Mouse (Mus musculus): Measurements from ENCODE around the gene Trank1. TPM values are rescaled to one million over a fixed set of nuclear protein-coding genes. Genes with fewer than 3 reads are reported as not detected.

The Trank1 gene
- polyA plus RNA-seq, 1 experiment from 2014 or later, result 0.32 TPM

- Histone ChIP-seq H3K4me2 (replicated peaks) (no peak overlapping the region), H3K4me3 (no peak overlapping the region), H3K9ac (no peak overlapping the region), H3K4me1 (peaks cover 6% of the 10 kb centered on the region; the same call in 1 of the 2 replicates), H3K9me3 (no peaks in the 10 kb centered on the region), H3K36me3 (no peaks in the 10 kb centered on the region), H3K27me3 (no peaks in the 10 kb centered on the region), H3K27ac (no peak overlapping the region)
- WGBS, result 51% methylated on average over 6 of the region's 6 CpGs
- ATAC-seq (ENCODE audit: low FRiP score, low read depth), result no peak
Measured at GRCm38 (mm10) chr9:111408012-111408411, 96.5 kb downstream of the Trank1 start.

GRCm38 (mm10) chr9:111408427-111408826, 96.9 kb downstream of the Trank1 start:
- H3K9me3 ChIP-seq, result no peaks in the 10 kb centered on the region
- no peaks in the 10 kb centered on the region for H3K36me3 ChIP-seq
- 74% methylated on average over 10 of the region's 10 CpGs for WGBS
- H3K9ac ChIP-seq, result no peak overlapping the region
- no peak for ATAC-seq (ENCODE audit: low FRiP score, low read depth)
- H3K4me1 ChIP-seq, result peaks cover 6% of the 10 kb centered on the region; the same call in 1 of the 2 replicates
- H3K27me3 ChIP-seq, result no peaks in the 10 kb centered on the region
- H3K4me3 ChIP-seq, result no peak overlapping the region
- H3K4me2 ChIP-seq (replicated peaks), result no peak overlapping the region
- no peak overlapping the region for H3K27ac ChIP-seq

- Histone ChIP-seq H3K4me3 (no peak overlapping the region), H3K27me3 (no peaks in the 10 kb centered on the region), H3K9me3 (no peaks in the 10 kb centered on the region), H3K4me2 (replicated peaks) (no peak overlapping the region), H3K9ac (no peak overlapping the region), H3K27ac (no peak overlapping the region), H3K36me3 (no peaks in the 10 kb centered on the region), H3K4me1 (peaks cover 6% of the 10 kb centered on the region; the same call in 1 of the 2 replicates)
- peak; percentile 26; the same call in 1 of the 2 replicates for ATAC-seq (ENCODE audit: low FRiP score, low read depth)
- 67% methylated on average over 16 of the region's 16 CpGs for WGBS
Measured at GRCm38 (mm10) chr9:111412471-111413160, 101.1 kb downstream of the Trank1 start.

GRCm38 (mm10) chr9:111421862-111422261, 110.3 kb downstream of the Trank1 start:
- Histone ChIP-seq H3K4me3 (no peak overlapping the region), H3K27ac (no peak overlapping the region), H3K4me2 (replicated peaks) (no peak overlapping the region), H3K27me3 (no peaks in the 10 kb centered on the region), H3K9me3 (no peaks in the 10 kb centered on the region), H3K36me3 (no peaks in the 10 kb centered on the region), H3K9ac (no peak overlapping the region), H3K4me1 (no peaks in the 10 kb centered on the region)
- 78% methylated on average over 2 of the region's 2 CpGs for WGBS
- no peak for ATAC-seq (ENCODE audit: low FRiP score, low read depth)

GRCm38 (mm10) chr9:111422567-111422966, 111.0 kb downstream of the Trank1 start:
- H3K4me3 ChIP-seq, result no peak overlapping the region
- H3K4me1 ChIP-seq, result no peaks in the 10 kb centered on the region
- H3K27me3 ChIP-seq, result no peaks in the 10 kb centered on the region
- H3K27ac ChIP-seq, result no peak overlapping the region
- H3K4me2 ChIP-seq (replicated peaks), result no peak overlapping the region
- no peaks in the 10 kb centered on the region for H3K36me3 ChIP-seq
- H3K9me3 ChIP-seq, result no peaks in the 10 kb centered on the region
- WGBS, result 60% methylated on average over 5 of the region's 5 CpGs
- H3K9ac ChIP-seq, result no peak overlapping the region
- no peak for ATAC-seq (ENCODE audit: low FRiP score, low read depth)

- H3K9ac ChIP-seq, result no peak overlapping the region
- no peak overlapping the region for H3K4me3 ChIP-seq
- no peaks in the 10 kb centered on the region for H3K27me3 ChIP-seq
- H3K27ac ChIP-seq, result no peak overlapping the region
- no peak for ATAC-seq (ENCODE audit: low FRiP score, low read depth)
- no peaks in the 10 kb centered on the region for H3K4me1 ChIP-seq
- no peaks in the 10 kb centered on the region for H3K9me3 ChIP-seq
- WGBS, result 72% methylated on average over 6 of the region's 6 CpGs
- no peak overlapping the region for H3K4me2 ChIP-seq (replicated peaks)
- no peaks in the 10 kb centered on the region for H3K36me3 ChIP-seq
Measured at GRCm38 (mm10) chr9:111425113-111425512, 113.6 kb downstream of the Trank1 start.

GRCm38 (mm10) chr9:111425952-111426351, 114.4 kb downstream of the Trank1 start:
- no peak overlapping the region for H3K9ac ChIP-seq
- ATAC-seq (ENCODE audit: low FRiP score, low read depth), result no peak
- no peaks in the 10 kb centered on the region for H3K4me1 ChIP-seq
- H3K4me2 ChIP-seq (replicated peaks), result no peak overlapping the region
- 84% methylated on average over 4 of the region's 4 CpGs for WGBS
- no peak overlapping the region for H3K4me3 ChIP-seq
- H3K27ac ChIP-seq, result no peak overlapping the region
- no peaks in the 10 kb centered on the region for H3K9me3 ChIP-seq
- H3K27me3 ChIP-seq, result no peaks in the 10 kb centered on the region
- H3K36me3 ChIP-seq, result no peaks in the 10 kb centered on the region

GRCm38 (mm10) chr9:111427891-111428555, 116.5 kb downstream of the Trank1 start:
- H3K27me3 ChIP-seq, result no peaks in the 10 kb centered on the region
- no peak for ATAC-seq (ENCODE audit: low FRiP score, low read depth)
- no peak overlapping the region for H3K4me2 ChIP-seq (replicated peaks)
- H3K4me1 ChIP-seq, result no peaks in the 10 kb centered on the region
- WGBS, result 86% methylated on average over 9 of the region's 9 CpGs
- H3K4me3 ChIP-seq, result no peak overlapping the region
- H3K27ac ChIP-seq, result no peak overlapping the region
- H3K36me3 ChIP-seq, result no peaks in the 10 kb centered on the region
- H3K9ac ChIP-seq, result no peak overlapping the region
- H3K9me3 ChIP-seq, result no peaks in the 10 kb centered on the region

- Histone ChIP-seq H3K36me3 (no peaks in the 10 kb centered on the region), H3K4me1 (no peaks in the 10 kb centered on the region), H3K27me3 (no peaks in the 10 kb centered on the region), H3K9ac (no peak overlapping the region), H3K27ac (no peak overlapping the region), H3K4me3 (no peak overlapping the region), H3K9me3 (no peaks in the 10 kb centered on the region), H3K4me2 (replicated peaks) (no peak overlapping the region)
- no peak for ATAC-seq (ENCODE audit: low FRiP score, low read depth)
- 80% methylated on average over 8 of the region's 8 CpGs for WGBS
Measured at GRCm38 (mm10) chr9:111428698-111429362, 117.3 kb downstream of the Trank1 start.

GRCm38 (mm10) chr9:111429363-111429750, 117.8 kb downstream of the Trank1 start:
- Histone ChIP-seq H3K4me2 (replicated peaks) (no peak overlapping the region), H3K27me3 (no peaks in the 10 kb centered on the region), H3K9me3 (no peaks in the 10 kb centered on the region), H3K36me3 (no peaks in the 10 kb centered on the region), H3K9ac (no peak overlapping the region), H3K27ac (no peak overlapping the region), H3K4me3 (no peak overlapping the region), H3K4me1 (no peaks in the 10 kb centered on the region)
- 64% methylated on average over 2 of the region's 2 CpGs for WGBS
- ATAC-seq (ENCODE audit: low FRiP score, low read depth), result no peak

- 82% methylated on average over 2 of the region's 2 CpGs for WGBS
- Histone ChIP-seq H3K27ac (no peak overlapping the region), H3K36me3 (no peaks in the 10 kb centered on the region), H3K4me1 (peaks cover 8% of the 10 kb centered on the region), H3K9me3 (no peaks in the 10 kb centered on the region), H3K4me2 (replicated peaks) (no peak overlapping the region), H3K27me3 (peaks cover 36% of the 10 kb centered on the region), H3K4me3 (no peak overlapping the region), H3K9ac (no peak overlapping the region)
- ATAC-seq (ENCODE audit: low FRiP score, low read depth), result no peak
Measured at GRCm38 (mm10) chr9:111435429-111435828, 123.9 kb downstream of the Trank1 start.
